Mouse (Mus musculus) frontal cortex, adult 2 months (tissue): Measurements from ENCODE around the gene Slc20a1. TPM values are rescaled to one million over a fixed set of nuclear protein-coding genes. Genes with fewer than 3 reads are reported as not detected.
A peak's percentile ranks its signal among the peaks of the same experiment; 100 is the strongest.

ENCODE experiments used
- DNase-seq, 2 experiments: peaks; one replicate each; pipeline ENCODE4 v3.0.0; 2022; ENCODE audit warnings: low spot score in 1 of 2; ENCODE audit errors: extremely low spot score in 1 of 2
- polyA plus RNA-seq: library from polyadenylated mRNA; depleted of rRNA; stranded (reverse); fragments of >200 nt; gene quantifications from 2 replicates; pipeline ENCODE4 v1.2.3, GENCODE M21; 2012

Slc20a1 gene
- polyA plus RNA-seq, 1 experiment = 177 TPM

- DNase-seq = no peak
Observed at GRCm38 (mm10) chr2:129185611-129186290, 12.8 kb upstream of the Slc20a1 start.

GRCm38 (mm10) chr2:129186291-129186919, 12.2 kb upstream of the Slc20a1 start:
- peak; percentile 54 to 71 for DNase-seq

DNA sequence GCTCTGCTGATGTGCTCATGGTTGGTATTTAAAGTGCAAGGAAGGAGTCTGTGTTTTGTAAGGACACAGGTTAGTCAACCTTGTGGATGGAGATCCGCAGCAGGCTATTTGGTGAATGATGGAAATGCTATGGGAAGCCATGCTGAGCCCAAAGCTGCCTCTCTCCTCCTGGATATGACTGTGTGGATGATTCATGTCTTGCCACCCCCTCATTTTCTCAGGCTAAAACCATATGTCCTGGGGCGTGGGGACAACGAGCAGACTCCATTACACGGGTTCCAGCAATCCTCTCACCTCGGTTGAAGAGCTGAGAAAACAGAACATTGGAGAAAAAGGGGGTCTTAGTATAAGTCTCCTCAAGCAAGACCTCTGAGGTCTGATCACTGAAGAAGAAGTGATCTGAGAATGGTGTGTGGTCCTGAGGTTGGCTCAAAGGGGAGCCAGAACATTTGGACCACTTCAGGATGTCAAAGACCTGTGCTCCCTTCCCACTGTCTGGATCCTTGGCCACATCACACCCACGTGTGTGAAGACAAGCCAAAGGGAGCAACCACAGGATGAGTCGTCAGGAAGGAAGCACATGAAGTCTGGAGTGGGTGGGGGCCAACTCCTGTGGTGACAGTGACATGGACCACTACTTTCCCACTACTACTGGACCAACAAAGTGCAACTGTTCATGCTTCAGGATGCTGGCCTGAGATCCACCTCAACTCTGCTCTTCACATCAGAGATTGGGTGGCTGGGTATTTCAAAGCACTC, 6.0 kb upstream of the Slc20a1 start:
- peak in 1 of 2 experiments; percentile 72 for DNase-seq

DNA sequence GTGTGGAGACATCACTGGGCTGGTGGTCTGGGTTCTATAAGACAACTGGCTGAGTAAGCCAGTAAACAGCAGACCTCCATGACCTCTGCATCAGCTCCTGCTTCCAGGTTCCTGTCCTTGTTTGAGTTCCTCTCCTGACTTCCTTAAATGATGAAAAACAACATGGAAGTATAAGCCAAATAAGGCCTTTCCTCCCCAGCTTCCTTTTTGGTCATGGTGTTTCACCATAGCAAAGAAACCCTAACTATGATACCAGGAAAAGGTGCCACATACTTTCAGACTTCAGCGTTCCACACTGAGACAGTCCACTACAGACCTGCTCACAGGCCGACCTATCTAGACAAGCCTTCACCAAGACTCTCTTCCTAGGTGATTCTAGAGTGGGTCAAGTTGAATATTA, 2.2 kb upstream of the Slc20a1 start:
- DNase-seq = no peak

- no peak for DNase-seq
Observed at GRCm38 (mm10) chr2:129197197-129197596, 1.4 kb upstream of the Slc20a1 start.

GRCm38 (mm10) chr2:129197843-129198435, 625 bp upstream of the Slc20a1 start:
- peak in 1 of 2 experiments; percentile 73 for DNase-seq

GRCm38 (mm10) chr2:129199328-129200085, 943 bp downstream of the Slc20a1 start:
- no peak for DNase-seq

- DNase-seq = no peak
Observed at GRCm38 (mm10) chr2:129205000-129205399, 6.4 kb downstream of the Slc20a1 start.

GRCm38 (mm10) chr2:129206824-129207223, 8.3 kb downstream of the Slc20a1 start:
- peak in 1 of 2 experiments; percentile 57 for DNase-seq

GRCm38 (mm10) chr2:129208181-129208746, 9.7 kb downstream of the Slc20a1 start:
- DNase-seq = no peak

- no peak for DNase-seq
Observed at GRCm38 (mm10) chr2:129210089-129210749, 11.7 kb downstream of the Slc20a1 start.

GRCm38 (mm10) chr2:129211255-129211654, 12.7 kb downstream of the Slc20a1 start:
- no peak for DNase-seq

- no peak for DNase-seq
Observed at GRCm38 (mm10) chr2:129211957-129212356, 13.4 kb downstream of the Slc20a1 start.

DNA sequence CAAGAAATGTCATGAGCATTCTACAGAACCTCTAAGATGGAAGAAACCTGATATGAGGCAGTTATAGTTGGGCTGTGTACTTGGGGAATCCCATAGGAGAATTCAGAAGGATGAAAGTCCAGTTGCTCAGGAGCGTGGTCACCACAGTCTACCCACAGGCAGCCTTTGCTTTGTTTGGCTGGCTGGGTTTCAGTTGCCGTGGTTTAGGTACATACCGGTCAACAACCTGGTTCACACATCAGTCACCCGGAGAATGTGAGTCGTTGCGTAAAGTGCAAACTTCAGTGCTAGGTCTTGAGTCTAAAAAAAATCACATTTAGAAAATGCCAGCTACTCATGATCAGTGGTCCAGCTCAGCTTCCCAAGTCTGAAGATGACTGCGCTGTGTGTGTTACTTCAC, 14.0 kb downstream of the Slc20a1 start:
- DNase-seq = no peak

DNA sequence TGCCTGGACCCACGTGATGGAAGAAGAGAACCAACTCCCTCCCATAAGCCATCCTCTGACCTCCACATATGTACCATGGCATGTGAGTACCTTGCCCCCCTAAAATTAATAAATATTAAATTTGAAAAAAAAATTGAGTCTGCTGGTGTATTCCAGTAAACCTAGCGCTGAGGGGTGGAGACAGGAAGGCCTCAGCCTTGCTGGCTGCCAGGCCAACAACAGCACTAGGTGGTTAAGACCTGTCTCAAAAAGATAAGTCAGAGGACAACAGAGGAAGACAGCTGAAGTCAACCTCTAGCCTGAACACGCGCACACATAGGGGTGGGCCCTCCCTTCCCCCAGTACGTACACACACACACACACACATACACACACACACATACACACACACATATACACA, 16.2 kb downstream of the Slc20a1 start:
- no peak for DNase-seq

- DNase-seq = no peak
Observed at GRCm38 (mm10) chr2:129217612-129218185, 19.1 kb downstream of the Slc20a1 start.

- no peak for DNase-seq
Observed at GRCm38 (mm10) chr2:129218537-129219105, 20.1 kb downstream of the Slc20a1 start.

- no peak for DNase-seq
Observed at GRCm38 (mm10) chr2:129221097-129221632, 22.6 kb downstream of the Slc20a1 start.

- DNase-seq = no peak
Observed at GRCm38 (mm10) chr2:129224178-129224577, 25.6 kb downstream of the Slc20a1 start.
